Mouse (Mus musculus) regulatory T cell (primary cell): ENCODE results near the gene Adat3.

Experiments used
- in situ Hi-C: fragments of 300-600 bp; cut with MboI, MseI; formaldehyde crosslinking; loops from one replicate; pipeline ENCODE4 v1.15.1; 2025; ENCODE audit warnings: high pct_unique_total_duplicates

The Adat3 gene

DNA sequence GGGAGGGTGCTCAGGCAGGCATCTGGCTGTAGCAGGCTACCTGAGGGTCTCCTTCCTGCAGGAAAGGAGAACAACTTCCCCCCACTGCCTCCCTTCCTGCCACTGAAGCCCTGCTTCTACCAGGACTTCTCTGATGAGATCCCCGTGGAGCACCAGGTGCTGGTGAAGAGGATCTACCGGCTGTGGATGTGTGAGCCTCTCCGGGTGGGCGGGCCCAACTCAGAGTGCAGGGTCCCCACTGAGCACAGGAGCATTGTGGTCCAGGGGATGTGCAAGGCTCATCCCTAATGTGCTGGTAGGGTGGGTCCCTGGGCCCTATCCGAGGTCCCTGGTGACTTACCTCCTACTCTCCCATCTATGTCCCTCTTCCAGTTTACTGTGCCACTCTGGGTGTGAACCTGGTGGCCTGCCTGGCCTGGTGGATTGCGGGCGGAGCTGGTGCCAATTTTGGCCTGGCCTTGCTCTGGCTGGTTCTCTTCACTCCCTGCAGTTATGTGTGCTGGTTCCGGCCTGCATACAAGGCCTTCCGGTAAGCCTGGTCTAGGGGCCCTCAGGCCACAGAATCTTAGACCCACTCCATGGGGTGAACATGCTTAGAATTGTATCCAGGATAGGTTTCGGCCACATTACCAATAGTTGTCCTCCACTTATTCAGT is 6.7 kb downstream of the Adat3 start:
- in situ Hi-C loops: no loop called here

DNA sequence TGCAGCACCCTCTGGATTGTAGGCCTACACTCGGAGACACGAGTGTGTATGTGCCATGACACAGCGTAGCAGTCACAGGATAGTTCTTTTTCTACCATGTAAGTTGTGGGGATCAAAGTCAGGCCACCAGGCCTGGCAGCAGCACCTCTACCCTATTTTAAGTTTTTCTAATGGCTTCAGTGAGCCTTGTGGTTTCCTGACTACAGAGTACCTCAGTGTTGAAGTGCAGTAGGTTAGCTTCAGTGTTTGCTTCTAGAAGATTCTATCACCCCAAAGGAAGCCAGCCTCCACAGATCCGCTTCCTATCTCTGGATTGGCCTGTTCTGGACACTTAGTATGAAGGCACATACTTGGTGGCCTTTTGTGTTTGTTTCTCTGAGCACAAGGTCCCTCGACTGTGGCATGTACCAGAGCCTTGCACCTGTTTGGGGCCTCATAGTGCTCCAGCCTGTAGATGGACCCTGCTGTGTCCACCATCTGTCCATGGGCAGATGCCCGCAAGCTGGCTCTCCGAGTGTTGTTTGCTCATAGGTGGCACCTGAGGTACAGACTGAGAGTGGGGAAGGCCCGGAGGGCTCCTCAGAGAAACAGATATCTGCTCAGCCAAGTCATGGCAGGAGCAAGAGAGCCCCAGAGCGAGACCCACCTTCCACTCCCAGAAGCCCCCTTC is 7.6 kb downstream of the Adat3 start:
- in situ Hi-C loops: no loop called here

DNA sequence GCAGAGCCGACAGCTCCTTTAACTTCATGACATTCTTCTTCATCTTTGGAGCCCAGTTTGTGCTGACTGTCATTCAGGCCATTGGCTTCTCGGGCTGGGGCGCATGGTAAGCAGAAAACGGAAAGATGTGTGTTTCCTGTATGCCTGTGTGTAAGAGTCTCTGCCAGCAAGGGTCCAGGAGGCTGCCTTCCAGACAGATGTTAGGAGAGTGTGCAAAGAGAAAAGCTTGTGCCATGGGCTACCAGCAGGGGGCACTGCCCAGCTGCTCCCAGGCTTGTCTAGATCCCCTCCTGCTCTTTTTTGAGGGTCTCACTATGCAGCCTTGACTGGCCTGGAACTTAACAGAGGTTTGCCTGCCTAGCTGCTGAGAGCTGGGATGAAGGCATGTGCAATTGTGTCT is 8.3 kb downstream of the Adat3 start:
- in situ Hi-C loops: no loop called here

DNA sequence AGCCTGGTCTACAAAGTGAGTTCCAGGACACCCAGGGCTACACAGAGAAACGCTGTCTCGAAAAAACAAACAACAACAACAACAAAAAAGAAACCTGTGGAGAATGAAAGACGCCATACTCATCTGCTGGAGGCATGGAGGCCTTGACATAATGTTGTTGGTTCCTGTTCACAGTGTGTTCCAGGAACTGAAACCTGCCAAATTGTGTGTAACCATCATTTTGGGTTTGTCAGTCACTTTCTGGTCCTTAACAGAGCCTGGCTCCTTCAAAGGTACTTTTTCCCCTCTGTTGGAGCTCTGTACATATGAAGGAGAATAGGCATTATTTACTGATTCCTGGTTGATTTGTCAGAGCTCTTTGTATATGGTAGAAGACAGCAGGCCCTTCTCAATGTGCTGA is 9.2 kb downstream of the Adat3 start:
- in situ Hi-C loops: no loop called here

DNA sequence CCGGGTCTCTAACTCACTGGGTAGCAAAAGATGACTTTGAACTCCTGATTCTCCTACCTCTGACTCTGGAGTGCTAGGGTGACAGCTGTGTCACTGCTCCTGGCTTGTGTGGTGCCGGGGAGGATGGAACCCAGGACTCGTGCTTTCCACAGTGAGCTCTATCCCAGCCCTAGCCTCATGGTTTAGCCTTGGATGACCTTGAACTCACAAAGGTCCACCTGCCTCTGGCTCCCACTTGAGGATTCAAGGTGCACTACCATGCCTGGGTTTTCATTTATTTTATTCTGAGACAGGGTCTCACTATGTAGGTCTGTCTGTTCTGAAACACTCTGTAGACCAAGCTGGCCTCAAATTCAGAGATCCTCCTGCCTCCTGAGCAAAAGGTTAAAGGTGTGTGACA is 11.1 kb downstream of the Adat3 start:
- in situ Hi-C loops: no loop called here

DNA sequence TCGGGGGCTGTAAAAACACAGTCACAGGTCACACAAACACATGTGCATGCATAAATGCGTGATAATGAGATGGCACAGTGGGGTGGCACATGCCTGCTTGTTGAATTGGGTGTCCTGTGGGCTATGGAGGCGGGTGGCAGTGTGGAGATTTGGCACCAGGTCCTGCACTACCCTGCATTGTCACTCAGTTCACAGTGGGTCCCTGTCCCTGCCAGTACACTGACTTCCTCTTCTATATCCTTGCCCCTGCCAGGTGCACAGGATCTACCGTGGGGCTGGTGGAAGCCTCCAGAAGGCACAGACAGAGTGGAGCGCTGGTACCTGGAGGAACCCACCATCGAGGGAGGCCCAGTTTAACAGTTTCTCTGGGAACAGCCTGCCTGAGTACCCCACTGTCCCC is 11.7 kb downstream of the Adat3 start:
- in situ Hi-C loops: no loop called here

DNA sequence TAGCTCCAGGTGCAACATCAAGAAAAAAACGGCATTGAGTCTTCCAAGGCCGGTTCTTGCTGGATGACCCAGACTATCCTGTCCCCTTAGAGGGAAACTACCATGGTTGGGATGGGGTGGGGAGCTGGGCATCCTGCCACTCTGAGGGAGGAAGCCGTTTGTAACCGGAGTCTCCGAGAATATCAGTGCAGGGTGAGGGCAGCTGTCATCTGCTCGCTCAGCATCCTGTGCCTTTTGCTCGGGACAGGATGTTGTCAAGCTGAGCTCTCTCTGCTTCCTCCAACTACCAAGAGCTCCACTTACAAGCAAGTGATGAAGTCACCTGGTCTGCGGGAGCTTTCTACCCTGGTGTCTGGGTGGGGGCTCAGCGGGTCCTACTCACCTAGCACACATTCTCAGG is 15.5 kb downstream of the Adat3 start:
- in situ Hi-C loops: loop anchor here (5.0 kb wide), 1 partner anchor 36 kb away; no protein-coding TSS in a partner anchor

DNA sequence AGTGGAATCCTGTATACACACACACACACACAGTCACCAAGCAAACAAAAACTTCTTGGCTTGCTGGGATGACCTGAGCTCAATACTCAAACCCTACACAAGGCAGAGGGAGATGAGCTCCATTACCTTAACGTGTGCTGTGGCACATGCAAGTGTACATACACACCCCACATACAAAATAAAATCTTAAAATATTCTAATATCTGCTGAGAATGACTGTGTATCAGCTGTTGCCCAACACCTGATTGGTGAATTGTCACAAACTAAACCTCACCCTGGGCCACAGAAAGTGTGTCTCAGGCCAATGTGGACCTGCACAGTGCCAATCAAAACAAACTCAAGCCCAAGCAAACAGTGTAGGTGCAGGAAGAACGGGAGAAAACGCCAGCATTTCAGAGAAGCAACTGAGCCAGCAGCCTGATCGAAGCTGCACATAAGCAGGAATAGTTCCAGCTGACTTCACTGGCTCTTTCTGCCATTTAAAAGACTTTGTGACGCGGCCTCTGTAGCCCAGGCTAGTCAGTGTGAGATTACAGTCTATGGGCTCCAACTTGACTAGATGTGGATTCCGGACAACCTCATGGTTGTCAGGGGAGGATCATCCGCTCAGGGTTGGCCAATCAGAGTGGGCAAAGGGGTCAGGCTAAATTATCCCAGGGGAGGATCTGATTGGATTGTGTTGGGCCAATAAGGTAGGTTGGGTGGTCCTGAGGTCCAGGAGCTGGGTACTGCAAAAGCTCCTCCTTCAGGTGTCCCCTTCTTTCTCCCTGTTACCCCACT is 17.0 kb downstream of the Adat3 start:
- in situ Hi-C loops: loop anchor here (5.0 kb wide), 1 partner anchor 37 kb away; no protein-coding TSS in a partner anchor

DNA sequence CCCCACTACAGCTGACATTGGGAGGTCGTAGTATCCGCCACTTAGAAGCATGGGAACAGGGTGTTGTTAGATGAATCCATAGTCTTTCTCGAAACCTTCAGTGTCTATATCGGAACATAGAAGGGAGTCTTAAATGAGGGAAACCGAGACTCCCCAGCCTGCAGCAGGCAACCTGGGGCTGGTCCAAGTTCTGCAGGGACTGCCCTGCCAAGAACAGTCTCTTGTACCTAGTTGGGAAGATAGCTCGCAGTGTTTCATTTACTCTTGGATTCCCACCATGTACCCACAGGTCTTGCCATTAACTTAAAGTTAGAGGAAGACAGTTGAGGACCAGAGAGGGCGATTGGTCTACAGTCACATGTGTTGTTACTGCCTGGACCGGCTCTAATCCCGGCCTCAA is 17.7 kb downstream of the Adat3 start:
- in situ Hi-C loops: no loop called here

DNA sequence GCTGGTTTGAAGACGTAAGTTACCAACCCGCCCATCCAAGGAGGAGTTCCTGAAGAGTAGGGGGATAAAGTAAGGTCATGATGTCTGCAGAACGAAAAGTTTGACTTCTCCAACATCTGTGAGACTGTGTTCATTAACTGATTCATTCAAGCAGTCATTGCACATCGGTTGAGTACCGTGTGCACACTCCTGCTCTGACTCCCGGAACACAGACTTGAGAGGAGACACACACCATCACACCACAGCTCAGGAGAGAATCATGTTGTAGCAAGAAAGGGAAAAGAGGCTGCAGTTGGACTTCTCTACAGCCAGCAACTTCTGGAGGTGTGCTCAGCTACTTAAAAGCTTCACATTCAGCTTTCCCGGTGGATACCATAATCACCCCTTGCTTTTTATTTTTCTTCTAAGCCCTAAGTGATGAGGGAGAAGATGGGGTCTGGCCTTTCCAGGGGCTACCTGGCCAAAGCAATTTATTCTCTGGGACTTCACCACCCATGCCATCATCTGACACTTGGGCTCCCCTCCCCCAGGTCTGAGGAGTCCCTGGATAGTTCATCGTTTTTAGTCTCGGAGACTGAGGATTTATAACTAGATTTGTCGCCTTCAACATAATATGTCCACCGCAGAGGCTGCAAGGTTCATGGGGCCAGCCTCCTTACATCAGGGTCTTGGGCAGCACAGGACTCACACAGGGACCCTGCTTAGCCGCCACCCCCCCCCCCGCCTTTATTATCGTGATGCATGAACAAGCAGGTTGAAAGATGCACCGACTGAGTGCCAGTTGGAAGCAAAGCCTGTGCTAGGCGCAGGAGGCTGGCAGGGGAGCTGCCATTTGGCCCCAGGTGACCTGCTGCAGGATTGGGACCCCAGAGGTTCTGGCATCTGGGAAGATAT is 18.4 kb downstream of the Adat3 start:
- in situ Hi-C loops: no loop called here

DNA sequence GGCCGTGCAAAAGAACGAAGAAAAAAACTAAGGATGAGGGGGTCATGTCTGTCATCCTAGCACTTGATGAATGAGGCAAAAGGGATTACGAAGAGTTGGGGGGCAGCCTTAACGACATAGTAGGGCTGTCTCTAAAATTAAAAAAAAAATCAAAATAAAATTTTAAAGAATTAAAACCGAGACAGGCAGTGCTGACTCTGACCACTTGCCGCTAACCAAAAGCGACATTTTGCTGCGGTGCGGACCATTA is 18.9 kb downstream of the Adat3 start:
- in situ Hi-C loops: no loop called here

DNA sequence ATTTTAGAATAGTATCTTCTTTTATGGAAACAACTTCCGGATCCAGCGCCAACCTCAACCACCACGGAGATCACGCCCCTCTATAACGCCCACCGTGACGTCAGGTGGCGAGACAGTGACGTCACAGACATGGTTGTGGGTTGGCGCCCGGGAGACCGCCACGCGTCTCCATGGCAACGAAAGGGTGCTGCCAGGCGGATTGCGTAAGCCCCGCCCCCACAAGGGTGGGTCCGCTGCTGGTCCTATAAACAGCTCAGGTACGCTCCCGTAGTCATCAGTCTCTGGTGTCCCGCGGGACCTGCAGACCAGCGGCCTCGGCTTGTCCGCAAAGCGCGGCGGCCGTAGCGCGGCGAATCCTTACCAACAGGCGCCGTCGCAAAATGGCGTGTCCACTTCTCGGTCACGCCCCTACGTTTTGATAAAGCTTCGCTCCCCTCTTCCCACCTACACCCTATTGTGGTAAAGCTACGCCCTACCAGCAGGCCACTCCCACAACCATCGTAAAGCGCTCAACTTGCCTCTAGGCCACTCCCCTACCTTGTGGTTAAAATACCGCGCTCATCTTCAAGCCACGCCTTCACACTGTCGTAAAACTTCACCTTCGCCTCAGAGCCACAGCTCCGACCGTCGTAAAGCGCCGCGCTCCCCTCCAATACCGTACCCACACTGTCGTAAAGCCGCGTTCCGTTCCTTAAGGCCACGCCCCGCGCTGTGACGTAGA is 19.4 kb downstream of the Adat3 start:
- in situ Hi-C loops: no loop called here

DNA sequence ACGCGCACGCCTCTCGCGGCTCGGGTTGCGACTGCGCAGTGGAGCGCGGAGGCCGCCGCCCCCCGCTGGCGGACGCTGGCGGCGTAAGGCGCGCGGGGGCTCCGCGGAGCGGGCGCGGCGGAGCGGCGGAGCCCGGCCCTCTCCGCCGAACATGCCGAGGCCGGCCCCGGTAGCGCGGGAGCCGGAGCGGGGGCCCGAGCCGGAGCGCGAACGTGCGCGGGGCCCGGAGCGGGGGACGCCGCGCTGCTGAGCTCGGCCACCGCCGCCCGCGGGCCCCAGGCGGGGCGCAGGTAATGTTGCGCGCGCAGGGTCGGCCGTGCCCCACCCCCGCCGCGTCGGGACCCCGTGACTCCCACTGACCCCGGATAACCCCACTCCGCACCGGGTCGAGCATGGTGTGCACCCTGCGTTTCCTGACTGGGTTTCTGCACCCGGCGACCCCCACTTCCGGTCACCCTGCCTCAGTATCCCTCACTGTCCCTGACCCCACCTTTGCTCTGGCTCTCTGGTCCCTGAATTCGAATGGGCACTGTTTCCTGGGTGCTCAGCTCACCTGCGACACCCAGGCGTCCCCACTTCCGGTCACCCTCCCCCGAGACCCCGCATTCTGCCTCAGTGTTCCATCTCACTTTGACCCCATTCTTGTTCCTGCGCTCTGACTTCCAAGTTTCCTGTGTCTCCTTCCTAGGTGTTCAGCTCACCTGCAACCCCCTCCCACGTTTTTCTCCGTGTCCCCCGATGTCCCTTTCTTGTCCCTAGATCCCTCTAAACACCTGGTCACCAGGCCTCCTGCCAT is 20.2 kb downstream of the Adat3 start, which contains the start of gene Csnk1g2:
Csnk1g2 (plus strand) TSS at position 178 of the 796 bp plus-strand sequence.
- in situ Hi-C loops: no loop called here

DNA sequence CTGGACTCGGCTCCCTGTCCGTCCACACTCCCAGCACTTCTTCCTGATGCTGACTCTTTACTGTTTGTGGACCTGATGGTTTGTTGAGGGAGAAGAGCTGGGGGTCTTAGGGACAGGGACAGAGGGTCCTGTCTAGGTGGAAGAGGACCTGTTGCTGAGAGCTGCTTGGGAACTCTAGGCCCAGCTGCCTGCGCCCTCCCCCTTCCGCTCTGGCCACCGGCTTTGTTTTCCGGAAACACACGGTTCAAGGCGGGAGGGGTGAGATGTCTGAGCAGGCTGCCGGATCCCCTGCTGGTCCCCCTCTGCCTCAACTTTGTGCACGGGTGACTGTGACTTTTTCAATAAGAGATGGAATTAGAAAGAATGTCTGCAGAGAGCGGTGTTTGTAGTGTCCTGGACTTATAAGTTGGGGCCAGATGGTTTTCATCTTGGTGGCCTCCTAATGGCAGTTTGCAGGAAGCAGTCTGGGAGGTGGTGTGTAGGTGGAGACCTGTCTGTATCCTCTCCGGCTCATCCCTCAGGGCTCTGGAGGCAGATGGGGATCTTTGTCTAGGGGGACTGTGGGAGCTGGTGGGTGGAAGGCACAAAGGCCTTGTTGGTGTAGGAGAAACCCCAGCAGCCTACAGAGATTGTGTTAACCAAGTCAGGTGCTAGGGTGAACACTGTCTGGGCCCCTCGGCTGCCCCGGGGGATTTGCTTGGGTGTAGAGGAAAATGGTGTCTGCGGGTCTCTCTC is 20.9 kb downstream of the Adat3 start:
- in situ Hi-C loops: no loop called here

DNA sequence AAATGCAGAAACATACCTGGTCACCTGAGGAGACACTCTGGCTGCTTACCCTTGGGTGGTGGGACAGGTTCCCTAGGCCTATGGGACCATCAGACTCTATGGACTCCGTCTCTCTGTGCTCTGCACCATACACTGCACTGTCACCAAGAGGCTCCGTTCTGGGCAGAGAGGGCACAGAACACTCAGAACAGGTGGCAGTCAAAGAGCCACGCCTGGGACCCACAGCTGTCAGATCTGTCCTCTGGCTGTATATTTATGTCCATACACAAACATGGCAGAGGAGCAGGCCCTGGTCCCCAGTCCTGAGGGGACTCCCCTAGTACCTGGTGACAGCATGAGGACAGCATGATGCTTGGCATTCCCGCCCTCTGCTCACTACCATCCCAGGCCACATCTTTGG is 23.1 kb downstream of the Adat3 start:
- in situ Hi-C loops: loop anchor here (5.0 kb wide), 1 partner anchor 62 kb away; no protein-coding TSS in a partner anchor

DNA sequence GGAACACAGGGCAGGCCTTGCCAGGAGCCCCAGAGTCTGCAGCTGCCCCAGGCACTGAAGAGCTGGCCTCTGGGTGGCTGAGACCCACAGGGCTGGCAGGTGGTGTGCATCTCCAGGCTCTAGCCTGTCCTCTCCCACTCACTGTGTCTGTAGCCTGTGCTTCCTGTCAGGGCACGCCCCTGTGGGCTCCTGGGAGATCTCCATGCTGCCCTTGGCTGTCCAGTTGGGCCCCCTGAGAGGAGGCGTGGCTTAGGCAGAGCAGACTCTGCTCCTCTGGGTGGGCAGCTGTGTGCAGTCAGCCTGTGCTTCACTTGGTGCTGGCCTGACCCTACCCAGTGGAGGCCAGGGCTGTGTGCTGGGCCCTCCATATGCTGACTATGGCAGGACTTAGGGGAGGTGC is 25.0 kb downstream of the Adat3 start:
- in situ Hi-C loops: loop anchor here (5.0 kb wide), 1 partner anchor 60 kb away; no protein-coding TSS in a partner anchor

DNA sequence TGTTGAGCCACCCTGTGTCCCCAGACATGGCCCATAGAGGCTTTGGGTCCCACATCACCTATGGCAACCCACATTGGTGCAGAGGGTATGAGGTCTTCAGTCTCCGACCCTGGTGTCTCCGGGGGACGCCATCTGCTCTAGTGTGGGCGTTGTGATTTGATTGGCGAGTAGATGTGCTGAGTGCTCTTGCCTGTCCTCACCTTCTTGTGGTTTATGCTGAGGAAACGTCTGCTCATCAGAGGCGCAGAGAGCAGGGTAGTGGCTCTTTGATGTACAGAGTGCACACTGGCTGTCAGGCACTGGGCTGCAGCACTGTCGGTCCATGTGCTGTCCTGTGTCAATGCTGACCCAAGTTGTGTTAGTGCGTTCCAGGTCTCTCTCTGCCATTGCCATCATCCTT is 26.2 kb downstream of the Adat3 start:
- in situ Hi-C loops: loop anchor here (5.0 kb wide), 1 partner anchor 58 kb away; no protein-coding TSS in a partner anchor

DNA sequence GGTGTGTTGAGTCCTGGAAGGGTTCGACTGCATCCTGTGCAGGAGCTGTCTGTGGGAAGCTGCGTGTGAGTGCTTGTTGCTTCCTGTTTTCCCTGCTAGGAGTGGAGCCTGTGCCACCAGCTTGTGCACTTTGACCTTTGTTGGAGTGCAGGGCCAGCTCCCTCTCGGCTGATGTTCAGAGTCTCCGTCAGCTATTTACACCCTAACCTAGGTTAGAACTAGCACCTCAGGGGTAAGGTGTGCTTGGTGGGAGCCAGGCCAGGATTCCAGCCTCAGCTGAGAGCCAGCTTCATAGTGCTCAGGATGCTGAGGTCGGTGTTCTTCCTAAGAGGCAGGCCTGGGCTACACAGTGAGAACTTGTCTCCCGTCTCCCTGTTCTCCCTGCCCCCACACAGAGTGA is 32.7 kb downstream of the Adat3 start:
- in situ Hi-C loops: loop anchor here (10.0 kb wide), 1 partner anchor 181 kb away; no protein-coding TSS in a partner anchor

DNA sequence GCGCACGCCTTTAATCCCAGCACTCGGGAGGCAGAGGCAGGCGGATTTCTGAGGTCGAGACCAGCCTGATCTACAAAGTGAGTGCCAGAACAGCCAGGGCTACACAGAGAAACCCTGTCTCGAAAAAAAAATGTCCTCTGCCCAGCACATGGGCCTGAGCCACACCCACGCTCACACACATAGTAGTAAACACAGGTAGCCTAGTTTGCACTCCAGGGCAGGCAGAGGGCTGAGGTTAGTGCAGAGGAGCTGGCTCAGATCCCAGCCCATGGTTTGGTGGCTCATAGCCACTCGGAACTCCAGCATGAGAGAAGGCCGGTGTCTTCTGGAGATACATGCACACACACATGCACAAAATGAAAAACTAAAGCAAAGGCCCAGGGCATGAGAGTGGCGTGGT is 44.3 kb downstream of the Adat3 start:
- in situ Hi-C loops: no loop called here
